Mouse (Mus musculus): Measurements from ENCODE around the gene Olfr543. TPM values are rescaled to one million over a fixed set of nuclear protein-coding genes. Genes with fewer than 3 reads are reported as not detected.
"Not testable (repeated sequence)": the region's sequence is repeated elsewhere in the genome, so short reads cannot be mapped to it uniquely, and the experiment has no call there.

Olfr543 gene
- polyA plus RNA-seq, 1 experiment from 2014 or later = 0.41 TPM

DNA sequence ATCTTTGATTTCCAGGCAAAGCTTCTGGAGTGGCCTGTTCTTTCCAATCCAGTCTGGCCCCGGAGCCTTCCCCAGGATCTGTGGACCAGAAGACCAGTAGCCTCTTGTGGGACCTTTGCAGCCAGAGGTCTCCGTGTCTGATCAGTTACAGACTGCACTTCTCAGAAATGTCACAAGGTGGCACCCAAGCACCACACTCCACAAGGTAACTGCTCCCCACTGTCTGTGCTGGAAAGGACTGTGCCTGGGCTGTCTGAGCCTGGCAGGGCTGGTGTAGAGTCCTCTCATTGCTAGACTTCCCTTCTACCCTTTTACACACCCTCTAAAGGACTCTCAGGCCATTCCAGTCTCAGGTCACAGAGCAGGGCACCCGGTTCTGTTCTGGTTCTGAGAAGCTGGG is 25.4 kb upstream of the Olfr543 start:
- whole genome bisulfite sequencing = 47% methylated on average over 3 of the region's 3 CpGs
- H3K9ac ChIP-seq (replicated peaks; ENCODE audit: low read length) = no peak overlapping the region
- H3K27ac ChIP-seq (ENCODE audit: low read length) = no peak overlapping the region
- H3K4me3 ChIP-seq (ENCODE audit: low read length) = no peak overlapping the region
- H3K27me3 ChIP-seq (ENCODE audit: insufficient read depth, low read length) = 0 out of 2 replicates have a peak, but pooled peaks cover 4% of the 10 kb centered on the region
- no peaks in the 10 kb centered on the region for H3K4me1 ChIP-seq (ENCODE audit: insufficient read depth, low read length)
- peak; percentile 86 for ATAC-seq (ENCODE audit: low FRiP score, low TSS enrichment)
- H3K4me2 ChIP-seq (replicated peaks; ENCODE audit: low read depth, low read length) = no peak overlapping the region
- no peaks in the 10 kb centered on the region for H3K36me3 ChIP-seq (ENCODE audit: insufficient read depth, low read length)
- H3K9me3 ChIP-seq (ENCODE audit: low read length) = no peaks in the 10 kb centered on the region

DNA sequence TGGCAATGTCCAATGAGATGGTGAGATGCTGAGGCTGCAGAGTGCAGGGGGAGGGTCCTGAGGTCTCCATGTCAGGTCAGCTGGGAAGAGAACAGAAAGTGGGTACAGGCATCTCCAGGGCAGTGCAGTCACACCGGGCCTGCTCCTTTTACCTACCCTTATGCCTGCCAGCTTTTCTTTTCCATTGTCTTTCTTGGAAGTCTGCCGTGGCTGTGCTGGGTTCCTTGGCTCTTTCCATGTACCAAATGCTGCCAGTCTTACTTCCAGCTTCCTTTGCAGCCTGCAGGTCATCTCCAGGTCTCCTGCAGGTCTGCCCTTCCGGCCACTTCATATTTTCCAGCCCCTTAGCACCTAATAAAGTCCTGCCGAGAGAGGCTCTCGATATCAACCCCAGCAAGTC is 20.5 kb upstream of the Olfr543 start:
- no peak overlapping the region for H3K27ac ChIP-seq (ENCODE audit: low read length)
- H3K27me3 ChIP-seq (ENCODE audit: insufficient read depth, low read length) = no peaks in the 10 kb centered on the region
- no peak for ATAC-seq (ENCODE audit: low FRiP score, low TSS enrichment)
- H3K36me3 ChIP-seq (ENCODE audit: insufficient read depth, low read length) = no peaks in the 10 kb centered on the region
- WGBS = 67% methylated on average over 5 of the region's 5 CpGs
- no peak overlapping the region for H3K4me3 ChIP-seq (ENCODE audit: low read length)
- no peak overlapping the region for H3K4me2 ChIP-seq (replicated peaks; ENCODE audit: low read depth, low read length)
- H3K9ac ChIP-seq (replicated peaks; ENCODE audit: low read length) = no peak overlapping the region
- no peaks in the 10 kb centered on the region for H3K9me3 ChIP-seq (ENCODE audit: low read length)
- no peaks in the 10 kb centered on the region for H3K4me1 ChIP-seq (ENCODE audit: insufficient read depth, low read length)

- WGBS = 60% methylated on average over 3 of the region's 3 CpGs
- no peak within 1 kb of the TSS for H3K4me3 ChIP-seq (ENCODE audit: low read length)
- H3K4me2 ChIP-seq (replicated peaks; ENCODE audit: low read depth, low read length) = no peak within 1 kb of the TSS
- no peaks in the 10 kb centered on the region for H3K27me3 ChIP-seq (ENCODE audit: insufficient read depth, low read length)
- H3K9ac ChIP-seq (replicated peaks; ENCODE audit: low read length) = no peak within 1 kb of the TSS
- H3K4me1 ChIP-seq (ENCODE audit: insufficient read depth, low read length) = no peaks in the 10 kb centered on the region
- no peaks in the 10 kb centered on the region for H3K36me3 ChIP-seq (ENCODE audit: insufficient read depth, low read length)
- ATAC-seq (ENCODE audit: low FRiP score, low TSS enrichment) = no peak
- H3K9me3 ChIP-seq (ENCODE audit: low read length) = no peaks in the 10 kb centered on the region
- H3K27ac ChIP-seq (ENCODE audit: low read length) = no peak within 1 kb of the TSS
Observed at GRCm38 (mm10) chr7:102499473-102499872, 18.0 kb upstream of the Olfr543 start, which contains the start of gene Olfr545. Gene Olfr545 (minus strand): TSS chr7:102499573.

GRCm38 (mm10) chr7:102494416-102494815 is 12.9 kb upstream of the Olfr543 start:
- not testable (repeated sequence) for ATAC-seq (ENCODE audit: low FRiP score, low TSS enrichment); H3K27ac ChIP-seq (ENCODE audit: low read length); H3K4me1 ChIP-seq (ENCODE audit: insufficient read depth, low read length); H3K9ac ChIP-seq (replicated peaks; ENCODE audit: low read length); H3K36me3 ChIP-seq (ENCODE audit: insufficient read depth, low read length); H3K4me2 ChIP-seq (replicated peaks; ENCODE audit: low read depth, low read length); H3K4me3 ChIP-seq (ENCODE audit: low read length); H3K27me3 ChIP-seq (ENCODE audit: insufficient read depth, low read length); H3K9me3 ChIP-seq (ENCODE audit: low read length)
- WGBS = 56% methylated on average over 7 of the region's 7 CpGs

DNA sequence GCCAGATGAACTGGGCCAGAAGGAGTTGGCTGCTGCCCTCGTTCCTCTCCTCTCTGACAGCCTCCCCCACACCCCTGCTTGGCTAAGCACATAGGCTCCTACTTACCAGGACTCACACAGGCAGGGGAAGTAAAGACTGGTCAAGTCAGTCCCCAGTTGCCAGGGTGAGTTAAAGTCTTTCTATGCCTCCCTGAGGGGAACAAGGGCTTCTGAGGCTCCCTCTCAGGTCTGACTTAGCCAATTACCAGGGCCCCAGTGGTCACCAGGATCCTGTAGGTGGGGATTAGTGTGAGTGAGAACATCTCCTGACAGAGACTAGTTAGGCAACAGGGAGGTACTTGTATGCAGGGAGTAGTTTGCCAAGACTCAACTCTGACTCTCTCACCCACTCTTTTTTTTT is 6.7 kb upstream of the Olfr543 start, which contains the start of gene Olfr544:
Olfr544 (minus strand) TSS at position 153 of the 400 bp plus-strand sequence.
- ATAC-seq (ENCODE audit: low FRiP score, low TSS enrichment) = no peak
- 15% methylated on average over 1 of the region's 1 CpGs for WGBS
- no peak within 1 kb of the TSS for H3K4me3 ChIP-seq (ENCODE audit: low read length)

DNA sequence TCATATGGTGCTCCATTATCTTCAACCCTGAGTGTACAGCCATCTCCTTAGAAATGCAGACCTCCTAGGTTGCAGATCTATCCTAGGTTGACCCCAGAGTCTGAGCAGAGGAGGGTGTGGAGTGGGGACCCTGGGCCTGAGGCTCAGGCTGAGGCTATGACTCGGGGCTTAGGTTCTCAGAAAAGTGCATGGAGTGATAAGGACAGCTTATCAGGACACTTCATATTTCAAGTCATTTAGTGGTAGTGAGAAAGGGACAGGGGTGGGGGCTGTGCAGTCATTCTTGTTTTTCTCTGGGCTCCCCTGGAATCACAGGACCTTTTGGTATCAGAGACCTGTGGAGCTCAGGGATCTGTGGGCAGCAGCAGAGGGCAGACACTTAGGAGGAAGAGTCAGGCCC is 4.6 kb upstream of the Olfr543 start:
- WGBS = 77% methylated on average over 1 of the region's 1 CpGs
- no peaks in the 10 kb centered on the region for H3K27me3 ChIP-seq (ENCODE audit: insufficient read depth, low read length)
- H3K9ac ChIP-seq (replicated peaks; ENCODE audit: low read length) = no peak overlapping the region
- H3K27ac ChIP-seq (ENCODE audit: low read length) = no peak overlapping the region
- H3K36me3 ChIP-seq (ENCODE audit: insufficient read depth, low read length) = no peaks in the 10 kb centered on the region
- no peak for ATAC-seq (ENCODE audit: low FRiP score, low TSS enrichment)
- no peaks in the 10 kb centered on the region; the same call in 1 of the 2 replicates for H3K4me1 ChIP-seq (ENCODE audit: insufficient read depth, low read length)
- no peak overlapping the region for H3K4me2 ChIP-seq (replicated peaks; ENCODE audit: low read depth, low read length)
- H3K4me3 ChIP-seq (ENCODE audit: low read length) = no peak overlapping the region
- H3K9me3 ChIP-seq (ENCODE audit: low read length) = no peaks in the 10 kb centered on the region

More for the DNA sequence above, 6.7 kb upstream of the Olfr543 start, which contains the start of gene Olfr544:
- no peaks in the 10 kb centered on the region for H3K9me3 ChIP-seq (ENCODE audit: low read length)
- H3K4me1 ChIP-seq (ENCODE audit: insufficient read depth, low read length) = no peaks in the 10 kb centered on the region
- no peak within 1 kb of the TSS for H3K9ac ChIP-seq (replicated peaks; ENCODE audit: low read length)
- no peak within 1 kb of the TSS for H3K4me2 ChIP-seq (replicated peaks; ENCODE audit: low read depth, low read length)
- H3K36me3 ChIP-seq (ENCODE audit: insufficient read depth, low read length) = no peaks in the 10 kb centered on the region
- no peaks in the 10 kb centered on the region for H3K27me3 ChIP-seq (ENCODE audit: insufficient read depth, low read length)
- H3K27ac ChIP-seq (ENCODE audit: low read length) = no peak within 1 kb of the TSS

DNA sequence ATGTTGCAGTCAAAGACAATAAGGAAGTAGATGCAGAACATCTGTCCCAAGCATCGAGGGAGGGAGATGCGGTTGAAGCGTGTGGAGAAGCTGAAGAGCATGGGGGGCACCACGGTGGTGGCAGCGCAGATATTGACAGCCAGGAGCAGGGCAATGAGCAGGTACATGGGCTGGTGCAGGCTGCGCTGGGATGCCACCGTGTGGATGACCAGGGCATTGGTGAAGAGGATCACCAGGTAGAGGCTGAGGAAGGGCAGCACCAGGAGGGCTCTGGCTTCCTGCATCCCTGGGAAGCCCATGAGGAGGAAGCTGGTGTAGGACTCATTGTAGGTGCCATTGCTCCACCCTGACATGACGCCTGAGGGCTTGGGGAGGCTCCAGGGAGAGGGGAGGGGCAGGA is 3.3 kb upstream of the Olfr543 start:
- not testable (repeated sequence) for H3K27ac ChIP-seq (ENCODE audit: low read length); H3K9ac ChIP-seq (replicated peaks; ENCODE audit: low read length); H3K4me2 ChIP-seq (replicated peaks; ENCODE audit: low read depth, low read length); H3K4me1 ChIP-seq (ENCODE audit: insufficient read depth, low read length); H3K36me3 ChIP-seq (ENCODE audit: insufficient read depth, low read length); ATAC-seq (ENCODE audit: low FRiP score, low TSS enrichment); H3K9me3 ChIP-seq (ENCODE audit: low read length); H3K4me3 ChIP-seq (ENCODE audit: low read length); H3K27me3 ChIP-seq (ENCODE audit: insufficient read depth, low read length)
- 75% methylated on average over 7 of the region's 8 CpGs for WGBS

- Histone ChIP-seq H3K4me3 (ENCODE audit: low read length) (no peak overlapping the region), H3K9ac (replicated peaks; ENCODE audit: low read length) (no peak overlapping the region), H3K4me1 (ENCODE audit: insufficient read depth, low read length) (peaks cover 8% of the 10 kb centered on the region), H3K4me2 (replicated peaks; ENCODE audit: low read depth, low read length) (no peak overlapping the region), H3K27ac (ENCODE audit: low read length) (no peak overlapping the region), H3K27me3 (ENCODE audit: insufficient read depth, low read length) (no peaks in the 10 kb centered on the region), H3K36me3 (ENCODE audit: insufficient read depth, low read length) (no peaks in the 10 kb centered on the region), H3K9me3 (ENCODE audit: low read length) (no peaks in the 10 kb centered on the region)
- ATAC-seq (ENCODE audit: low FRiP score, low TSS enrichment) = no peak
- 89% methylated on average over 2 of the region's 2 CpGs for WGBS
Observed at GRCm38 (mm10) chr7:102483665-102484064, 2.2 kb upstream of the Olfr543 start.

GRCm38 (mm10) chr7:102480821-102481220 is 658 bp downstream of the Olfr543 start:
- 71% methylated on average over 4 of the region's 4 CpGs for WGBS
- no peak for ATAC-seq (ENCODE audit: low FRiP score, low TSS enrichment)
- no peak overlapping the region for H3K4me3 ChIP-seq (ENCODE audit: low read length)

DNA sequence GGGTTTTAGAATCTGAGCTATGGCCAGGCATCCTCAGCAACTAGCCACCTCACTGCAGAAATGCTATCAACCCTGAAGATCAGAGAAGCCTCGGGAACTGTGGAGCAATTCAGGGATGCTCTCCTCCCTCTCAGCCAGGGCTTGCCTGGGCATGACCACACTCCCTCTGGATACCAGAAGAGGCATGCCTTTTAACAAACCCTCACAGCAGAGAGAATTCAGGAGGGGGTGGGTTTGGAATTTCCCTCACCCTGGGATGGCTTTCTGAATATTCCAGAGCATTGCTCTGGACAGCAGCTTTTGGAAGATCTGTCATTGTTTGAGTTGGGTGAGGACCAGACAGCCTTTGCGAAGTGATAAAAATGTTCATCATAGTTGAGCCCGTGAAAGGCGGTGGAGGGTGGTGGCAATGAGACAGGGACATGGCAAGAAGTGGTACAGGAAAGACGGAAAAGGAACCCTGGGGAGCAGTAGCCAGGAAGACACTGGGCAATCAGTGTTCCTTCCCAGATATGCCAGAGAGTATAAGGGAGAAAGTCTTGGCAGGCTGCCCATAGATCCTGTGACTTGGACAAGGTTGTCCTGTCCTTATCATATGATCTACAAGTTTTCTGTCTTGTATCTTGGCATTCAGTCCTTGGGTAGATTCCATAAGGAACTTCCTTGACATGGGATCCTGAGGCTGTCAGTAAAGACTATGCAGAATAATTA is 2.0 kb downstream of the Olfr543 start:
- H3K9me3 ChIP-seq (ENCODE audit: low read length) = no peaks in the 10 kb centered on the region
- no peaks in the 10 kb centered on the region for H3K27me3 ChIP-seq (ENCODE audit: insufficient read depth, low read length)
- peaks cover 8% of the 10 kb centered on the region for H3K4me1 ChIP-seq (ENCODE audit: insufficient read depth, low read length)
- peak; percentile 56; the same call in 1 of the 2 replicates for ATAC-seq (ENCODE audit: low FRiP score, low TSS enrichment)
- H3K27ac ChIP-seq (ENCODE audit: low read length) = no peak overlapping the region
- H3K4me3 ChIP-seq (ENCODE audit: low read length) = no peak overlapping the region
- 45% methylated on average over 5 of the region's 5 CpGs for WGBS
- H3K4me2 ChIP-seq (replicated peaks; ENCODE audit: low read depth, low read length) = no peak overlapping the region
- H3K36me3 ChIP-seq (ENCODE audit: insufficient read depth, low read length) = no peaks in the 10 kb centered on the region
- H3K9ac ChIP-seq (replicated peaks; ENCODE audit: low read length) = no peak overlapping the region

More at GRCm38 (mm10) chr7:102480821-102481220, 658 bp downstream of the Olfr543 start:
- Histone ChIP-seq H3K27me3 (ENCODE audit: insufficient read depth, low read length) (no peaks in the 10 kb centered on the region), H3K4me2 (replicated peaks; ENCODE audit: low read depth, low read length) (no peak overlapping the region), H3K4me1 (ENCODE audit: insufficient read depth, low read length) (peaks cover 8% of the 10 kb centered on the region), H3K9me3 (ENCODE audit: low read length) (no peaks in the 10 kb centered on the region), H3K36me3 (ENCODE audit: insufficient read depth, low read length) (no peaks in the 10 kb centered on the region), H3K9ac (replicated peaks; ENCODE audit: low read length) (no peak overlapping the region), H3K27ac (ENCODE audit: low read length) (no peak overlapping the region)

Measured in kidney, embryonic 16.5 days (tissue).